Mouse (Mus musculus): ENCODE measurements at regions not wholly inside any gene's neighbourhood (a gene's known extent, or its start where the extent isn't known, plus 50 kb on each side); places are given as distances from the start of the nearest gene placed in this dataset.

DNA sequence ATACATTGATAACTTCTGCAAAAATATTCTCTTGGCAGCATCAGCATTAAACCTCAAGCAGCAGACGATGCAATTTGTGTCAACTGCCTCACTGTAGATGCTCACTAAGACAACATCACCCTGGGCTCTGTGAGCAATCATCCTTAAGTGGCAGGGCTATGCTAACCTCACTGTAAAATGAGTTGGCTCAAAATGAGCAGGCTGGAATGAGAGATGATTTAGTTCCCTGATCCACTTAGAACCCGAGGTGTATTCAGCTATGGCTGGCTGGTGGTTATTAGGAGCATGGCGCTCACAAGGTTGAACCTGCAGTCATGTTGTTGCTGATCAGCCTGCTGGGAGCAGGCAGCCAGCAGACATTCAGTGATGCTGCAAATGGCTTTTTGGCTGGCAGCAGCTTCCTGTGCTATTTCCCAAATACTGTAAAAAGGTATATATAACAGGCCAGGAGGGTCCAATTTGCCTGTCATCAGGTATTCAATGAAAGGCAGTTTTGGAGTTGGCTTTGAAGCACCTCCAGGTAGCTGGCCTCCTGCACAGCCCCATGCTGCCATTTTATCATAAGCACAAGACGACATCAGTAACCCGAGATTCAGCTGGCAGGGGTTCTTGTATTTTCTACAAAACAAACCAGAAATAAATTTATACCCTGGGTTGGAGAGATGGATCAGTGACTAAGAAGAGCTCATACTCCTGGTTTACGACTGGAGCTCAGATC, 159.6 kb upstream of the Nrsn1 start:
- Histone ChIP-seq H3K9me3 (ENCODE audit: low read length) (no peaks in the 10 kb centered on the region), H3K27me3 (ENCODE audit: insufficient read depth, low read length) (no peaks in the 10 kb centered on the region), H3K36me3 (ENCODE audit: insufficient read depth, low read length) (no peaks in the 10 kb centered on the region), H3K4me3 (replicated peaks; ENCODE audit: low read length) (no peak overlapping the region), H3K4me1 (replicated peaks; ENCODE audit: low read depth, low read length) (no peaks in the 10 kb centered on the region)
- TF ChIP-seq NANOG (IDR thresholded peaks at IDR 0.05; ENCODE audit: borderline replicate concordance, low read length): no peak
- no peak for TF ChIP-seq CTCF (conservative IDR thresholded peaks at IDR 0.05; ENCODE audit: low read length)
- no peak for TF ChIP-seq POU5F1 (IDR thresholded peaks at IDR 0.05; ENCODE audit: borderline replicate concordance, low read length)

GRCm38 (mm10) chr13:25403182-25403795, 133.0 kb upstream of the Nrsn1 start:
- no peaks in the 10 kb centered on the region for H3K9me3 ChIP-seq (ENCODE audit: low read length)
- H3K4me1 ChIP-seq (replicated peaks; ENCODE audit: low read depth, low read length): peaks cover 16% of the 10 kb centered on the region
- H3K27me3 ChIP-seq (ENCODE audit: insufficient read depth, low read length): no peaks in the 10 kb centered on the region
- H3K36me3 ChIP-seq (ENCODE audit: insufficient read depth, low read length): no peaks in the 10 kb centered on the region
- H3K4me3 ChIP-seq (replicated peaks; ENCODE audit: low read length): no peak overlapping the region
- no peak for TF ChIP-seq CTCF (conservative IDR thresholded peaks at IDR 0.05; ENCODE audit: low read length)
- no peak for TF ChIP-seq NANOG (IDR thresholded peaks at IDR 0.05; ENCODE audit: borderline replicate concordance, low read length)
- TF ChIP-seq POU5F1 (IDR thresholded peaks at IDR 0.05; ENCODE audit: borderline replicate concordance, low read length): no peak

DNA sequence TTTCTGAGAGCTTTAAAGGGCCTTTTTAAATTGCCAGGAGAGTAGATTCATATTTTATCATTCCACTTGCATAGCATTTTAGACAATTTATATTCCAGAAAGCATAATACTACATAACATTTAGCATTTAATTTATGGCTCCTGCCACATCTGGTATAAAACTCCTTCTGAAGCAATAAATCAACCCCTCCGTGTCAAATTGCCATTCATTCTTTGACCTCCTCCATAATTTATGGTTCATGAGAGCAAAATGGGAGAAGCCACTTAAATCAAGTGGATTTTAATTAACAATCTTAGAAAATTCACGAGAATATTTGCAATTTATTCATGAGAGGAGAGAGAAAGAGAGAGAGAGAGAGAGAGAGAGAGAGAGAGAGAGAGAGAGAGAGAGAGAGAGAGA, 132.4 kb upstream of the Nrsn1 start:
- no peak overlapping the region for H3K4me3 ChIP-seq (replicated peaks; ENCODE audit: low read length)
- H3K4me1 ChIP-seq (replicated peaks; ENCODE audit: low read depth, low read length): peaks cover 16% of the 10 kb centered on the region
- H3K27me3 ChIP-seq (ENCODE audit: insufficient read depth, low read length): no peaks in the 10 kb centered on the region
- TF ChIP-seq NANOG (IDR thresholded peaks at IDR 0.05; ENCODE audit: borderline replicate concordance, low read length) (no peak), CTCF (conservative IDR thresholded peaks at IDR 0.05; ENCODE audit: low read length) (no peak), POU5F1 (IDR thresholded peaks at IDR 0.05; ENCODE audit: borderline replicate concordance, low read length) (no peak)
- no peaks in the 10 kb centered on the region for H3K36me3 ChIP-seq (ENCODE audit: insufficient read depth, low read length)
- no peaks in the 10 kb centered on the region for H3K9me3 ChIP-seq (ENCODE audit: low read length)

DNA sequence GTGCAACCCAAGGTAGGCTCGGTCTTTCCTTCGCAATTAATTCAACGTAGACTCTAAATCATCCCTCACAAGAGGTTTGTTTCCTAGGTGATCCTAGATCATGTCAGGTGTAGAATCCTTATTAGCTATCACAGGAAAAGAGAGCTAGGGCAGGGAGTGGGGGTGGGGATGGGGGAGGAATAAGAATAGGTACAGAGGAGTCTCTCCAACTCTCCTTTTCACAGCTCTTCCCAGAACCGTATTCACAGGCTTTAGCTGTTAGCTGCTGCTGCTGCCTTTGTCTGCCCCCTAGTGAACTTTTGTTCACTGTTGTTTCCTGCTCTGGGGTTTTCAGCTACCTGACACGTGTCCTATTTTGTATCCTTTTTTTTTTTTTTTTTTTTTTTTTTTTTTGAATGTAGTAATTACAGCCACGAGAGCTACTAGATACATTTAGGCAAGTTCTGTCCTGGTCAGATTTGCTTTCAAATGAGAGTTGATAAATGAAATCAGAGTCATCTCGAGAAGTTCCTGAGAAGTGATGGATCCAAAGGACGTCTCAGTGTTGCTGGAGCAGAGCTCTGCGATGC, 131.7 kb upstream of the Nrsn1 start:
- peaks cover 16% of the 10 kb centered on the region for H3K4me1 ChIP-seq (replicated peaks; ENCODE audit: low read depth, low read length)
- H3K36me3 ChIP-seq (ENCODE audit: insufficient read depth, low read length): no peaks in the 10 kb centered on the region
- TF ChIP-seq NANOG (IDR thresholded peaks at IDR 0.05; ENCODE audit: borderline replicate concordance, low read length): no peak
- TF ChIP-seq CTCF (conservative IDR thresholded peaks at IDR 0.05; ENCODE audit: low read length): no peak
- no peak for TF ChIP-seq POU5F1 (IDR thresholded peaks at IDR 0.05; ENCODE audit: borderline replicate concordance, low read length)
- H3K9me3 ChIP-seq (ENCODE audit: low read length): no peaks in the 10 kb centered on the region
- H3K27me3 ChIP-seq (ENCODE audit: insufficient read depth, low read length): no peaks in the 10 kb centered on the region
- H3K4me3 ChIP-seq (replicated peaks; ENCODE audit: low read length): no peak overlapping the region

DNA sequence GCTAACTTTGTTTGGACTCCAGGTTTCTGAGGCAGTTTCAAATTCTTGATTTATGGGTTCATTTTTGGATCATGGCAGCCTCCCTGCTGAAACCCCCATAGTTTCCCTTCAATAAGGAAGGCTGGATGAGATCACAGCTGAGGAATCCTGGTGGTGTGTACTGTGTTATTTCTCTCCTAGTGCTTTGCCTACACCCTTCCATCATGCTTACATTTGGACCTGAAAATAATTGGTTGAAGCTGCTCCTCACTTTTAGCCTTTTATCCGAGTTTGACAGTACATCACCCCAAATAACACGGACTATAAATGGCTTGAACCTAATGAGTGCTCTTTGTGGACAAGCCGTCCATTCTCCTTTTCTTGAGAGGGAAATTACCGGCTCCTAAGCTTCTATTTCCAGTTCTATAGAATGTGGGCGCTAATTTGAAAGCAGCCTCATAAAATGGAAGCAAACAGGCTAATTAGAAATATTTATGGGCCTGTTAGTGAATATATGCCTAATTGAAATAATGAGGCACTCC, 122.5 kb upstream of the Nrsn1 start:
- Histone ChIP-seq H3K9me3 (ENCODE audit: low read length) (peaks cover 10% of the 10 kb centered on the region; the same call in 1 of the 2 replicates), H3K4me1 (replicated peaks; ENCODE audit: low read depth, low read length) (no peaks in the 10 kb centered on the region), H3K36me3 (ENCODE audit: insufficient read depth, low read length) (no peaks in the 10 kb centered on the region), H3K27me3 (ENCODE audit: insufficient read depth, low read length) (no peaks in the 10 kb centered on the region), H3K4me3 (replicated peaks; ENCODE audit: low read length) (no peak overlapping the region)
- TF ChIP-seq NANOG (IDR thresholded peaks at IDR 0.05; ENCODE audit: borderline replicate concordance, low read length): no peak
- no peak for TF ChIP-seq CTCF (conservative IDR thresholded peaks at IDR 0.05; ENCODE audit: low read length)
- no peak for TF ChIP-seq POU5F1 (IDR thresholded peaks at IDR 0.05; ENCODE audit: borderline replicate concordance, low read length)

DNA sequence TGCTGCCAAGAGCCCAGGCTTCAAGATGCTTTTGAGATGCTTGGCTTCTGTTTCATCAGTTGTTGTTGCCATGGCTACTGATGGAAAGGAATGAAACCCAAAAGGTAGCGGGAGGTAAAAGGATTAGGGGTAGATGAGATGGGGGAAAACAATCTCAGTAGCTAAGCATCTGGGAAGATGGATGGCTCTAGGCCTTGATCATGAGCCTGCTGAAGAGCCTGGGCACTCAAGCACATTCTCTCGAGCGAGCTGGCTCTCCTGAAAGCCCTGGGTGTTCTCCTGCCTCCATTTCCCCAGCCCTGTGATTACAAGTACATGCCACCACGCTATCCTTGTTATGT, 92.3 kb upstream of the Nrsn1 start:
- Histone ChIP-seq H3K4me3 (replicated peaks; ENCODE audit: low read length) (no peak overlapping the region), H3K36me3 (ENCODE audit: insufficient read depth, low read length) (no peaks in the 10 kb centered on the region), H3K4me1 (replicated peaks; ENCODE audit: low read depth, low read length) (no peaks in the 10 kb centered on the region), H3K27me3 (ENCODE audit: insufficient read depth, low read length) (no peaks in the 10 kb centered on the region), H3K9me3 (ENCODE audit: low read length) (no peaks in the 10 kb centered on the region; the same call in 1 of the 2 replicates)
- TF ChIP-seq NANOG (IDR thresholded peaks at IDR 0.05; ENCODE audit: borderline replicate concordance, low read length) (no peak), CTCF (conservative IDR thresholded peaks at IDR 0.05; ENCODE audit: low read length) (no peak), POU5F1 (IDR thresholded peaks at IDR 0.05; ENCODE audit: borderline replicate concordance, low read length) (no peak)

DNA sequence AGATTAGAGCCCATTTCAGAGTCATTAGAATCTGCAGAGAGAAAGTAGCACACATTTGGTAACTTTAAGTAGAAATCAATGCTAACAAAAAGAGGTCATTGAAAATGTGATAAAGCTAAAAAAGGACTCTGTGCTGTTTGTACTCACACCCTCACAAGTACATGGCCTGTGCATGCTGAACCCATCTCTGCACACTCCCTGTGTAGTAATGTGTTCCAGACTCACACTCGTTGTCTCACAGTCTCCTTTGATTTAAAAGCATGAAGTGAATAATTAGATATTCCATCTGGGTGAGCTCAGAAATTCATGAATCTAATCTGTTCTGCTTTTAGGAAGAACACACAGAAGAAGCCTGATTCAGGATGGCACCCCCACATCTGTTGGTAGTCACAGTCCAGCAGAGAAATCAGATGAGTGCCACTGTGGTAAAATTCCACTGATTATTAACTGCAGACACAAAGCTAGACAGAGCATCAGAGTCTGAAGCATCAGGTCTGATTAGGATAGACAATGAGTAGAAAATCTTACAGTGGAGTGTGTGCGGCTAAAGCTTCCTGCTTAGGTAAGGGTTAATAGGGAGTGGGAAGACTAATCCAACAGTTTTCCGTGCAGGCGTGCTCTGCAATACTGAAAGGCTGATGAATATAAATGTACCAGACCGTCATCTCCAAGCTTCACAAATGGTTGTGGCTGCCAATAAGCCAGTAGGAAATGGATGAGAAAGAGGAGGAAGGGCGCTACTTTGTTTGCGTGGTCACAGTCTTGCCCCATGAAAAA, 91.7 kb upstream of the Nrsn1 start:
- peaks cover 3% of the 10 kb centered on the region for H3K9me3 ChIP-seq (ENCODE audit: low read length)
- no peaks in the 10 kb centered on the region for H3K27me3 ChIP-seq (ENCODE audit: insufficient read depth, low read length)
- H3K4me3 ChIP-seq (replicated peaks; ENCODE audit: low read length): no peak overlapping the region
- no peaks in the 10 kb centered on the region for H3K36me3 ChIP-seq (ENCODE audit: insufficient read depth, low read length)
- TF ChIP-seq NANOG (IDR thresholded peaks at IDR 0.05; ENCODE audit: borderline replicate concordance, low read length) (no peak), POU5F1 (IDR thresholded peaks at IDR 0.05; ENCODE audit: borderline replicate concordance, low read length) (no peak)
- no peaks in the 10 kb centered on the region for H3K4me1 ChIP-seq (replicated peaks; ENCODE audit: low read depth, low read length)

- no peak overlapping the region for H3K4me3 ChIP-seq (replicated peaks; ENCODE audit: low read length)
- H3K4me1 ChIP-seq (replicated peaks; ENCODE audit: low read depth, low read length): peaks cover 3% of the 10 kb centered on the region; the same call in 1 of the 2 replicates
- H3K9me3 ChIP-seq (ENCODE audit: low read length): peaks cover 7% of the 10 kb centered on the region; the same call in 1 of the 2 replicates
- H3K36me3 ChIP-seq (ENCODE audit: insufficient read depth, low read length): no peaks in the 10 kb centered on the region
- no peaks in the 10 kb centered on the region for H3K27me3 ChIP-seq (ENCODE audit: insufficient read depth, low read length)
- TF ChIP-seq CTCF (conservative IDR thresholded peaks at IDR 0.05; ENCODE audit: low read length) (0 out of 2 replicates have a peak, but pooled peaks have one; percentile 3), POU5F1 (IDR thresholded peaks at IDR 0.05; ENCODE audit: borderline replicate concordance, low read length) (no peak), NANOG (IDR thresholded peaks at IDR 0.05; ENCODE audit: borderline replicate concordance, low read length) (no peak)
These were observed 77.3 kb upstream of the Nrsn1 start for GRCm38 (mm10) chr13:25347558-25347957.
